Mouse (Mus musculus): Measurements from ENCODE around the gene Smurf1. TPM values are rescaled to one million over a fixed set of nuclear protein-coding genes. Genes with fewer than 3 reads are reported as not detected.
A peak's percentile ranks its signal among the peaks of the same experiment; 100 is the strongest.

Smurf1 gene
- polyA plus RNA-seq, 1 experiment, result 21.9 TPM

GRCm38 (mm10) chr5:144912519-144913310 is 52.9 kb downstream of the Smurf1 start:
- H3K27ac ChIP-seq (ENCODE audit: insufficient read depth, low read length), result no peak overlapping the region
- 88% methylated on average over 7 of the region's 7 CpGs for WGBS
- no peaks in the 10 kb centered on the region for H3K27me3 ChIP-seq (ENCODE audit: control insufficient read depth, insufficient read depth, low read length)
- TF ChIP-seq POLR2A (IDR thresholded peaks at IDR 0.05; ENCODE audit: borderline replicate concordance, insufficient read depth, low read length) (no peak), CTCF (IDR thresholded peaks at IDR 0.05; ENCODE audit: borderline replicate concordance, insufficient read depth, low read depth, low read length) (no peak)
- peaks cover 14% of the 10 kb centered on the region for H3K4me1 ChIP-seq (ENCODE audit: control insufficient read depth, insufficient read depth, low read length)
- DNase-seq, result no peak
- H3K4me3 ChIP-seq (replicated peaks; ENCODE audit: insufficient read depth, low read depth, low read length), result no peak overlapping the region

- DNase-seq, result no peak
- H3K4me3 ChIP-seq (replicated peaks; ENCODE audit: insufficient read depth, low read depth, low read length), result no peak overlapping the region
- no peaks in the 10 kb centered on the region for H3K27me3 ChIP-seq (ENCODE audit: control insufficient read depth, insufficient read depth, low read length)
- no peak overlapping the region for H3K27ac ChIP-seq (ENCODE audit: insufficient read depth, low read length)
- no peak for TF ChIP-seq CTCF (IDR thresholded peaks at IDR 0.05; ENCODE audit: borderline replicate concordance, insufficient read depth, low read depth, low read length)
- no peak for TF ChIP-seq POLR2A (IDR thresholded peaks at IDR 0.05; ENCODE audit: borderline replicate concordance, insufficient read depth, low read length)
- 81% methylated on average over 4 of the region's 4 CpGs for WGBS
- peaks cover 9% of the 10 kb centered on the region for H3K4me1 ChIP-seq (ENCODE audit: control insufficient read depth, insufficient read depth, low read length)
These were observed 56.1 kb downstream of the Smurf1 start for GRCm38 (mm10) chr5:144909521-144909920.

DNA sequence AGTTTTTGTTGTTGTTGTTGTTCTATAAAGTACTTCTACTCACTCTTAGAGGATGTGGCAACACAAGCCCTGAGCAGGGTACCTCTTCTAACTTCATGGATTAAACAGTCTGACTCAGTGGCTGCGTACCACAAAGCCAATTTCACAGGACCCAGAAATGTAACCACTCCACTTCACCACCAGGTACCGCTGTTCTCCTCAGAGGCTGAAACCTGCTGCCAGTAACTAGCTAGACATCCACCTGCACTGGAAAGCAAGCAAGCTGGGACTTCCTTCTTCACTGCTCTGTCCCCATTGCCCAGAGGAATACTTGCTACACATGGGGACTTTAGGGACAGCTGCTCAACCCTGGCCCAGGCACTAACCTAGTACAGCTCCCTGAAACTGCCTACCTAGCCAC is 58.1 kb downstream of the Smurf1 start:
- Histone ChIP-seq H3K27me3 (ENCODE audit: control insufficient read depth, insufficient read depth, low read length) (no peaks in the 10 kb centered on the region), H3K4me3 (replicated peaks; ENCODE audit: insufficient read depth, low read depth, low read length) (no peak overlapping the region), H3K27ac (ENCODE audit: insufficient read depth, low read length) (no peak overlapping the region), H3K4me1 (ENCODE audit: control insufficient read depth, insufficient read depth, low read length) (peaks cover 6% of the 10 kb centered on the region)
- DNase-seq, result no peak
- 72% methylated on average over 2 of the region's 2 CpGs for WGBS
- peak; percentile 49 for TF ChIP-seq CTCF (IDR thresholded peaks at IDR 0.05; ENCODE audit: borderline replicate concordance, insufficient read depth, low read depth, low read length)
- no peak for TF ChIP-seq POLR2A (IDR thresholded peaks at IDR 0.05; ENCODE audit: borderline replicate concordance, insufficient read depth, low read length)

- H3K4me1 ChIP-seq (ENCODE audit: control insufficient read depth, insufficient read depth, low read length), result no peaks in the 10 kb centered on the region; the same call in 1 of the 2 replicates
- DNase-seq, result no peak
- H3K4me3 ChIP-seq (replicated peaks; ENCODE audit: insufficient read depth, low read depth, low read length), result no peak overlapping the region
- 89% methylated on average over 12 of the region's 12 CpGs for WGBS
- TF ChIP-seq POLR2A (IDR thresholded peaks at IDR 0.05; ENCODE audit: borderline replicate concordance, insufficient read depth, low read length), result no peak
- TF ChIP-seq CTCF (IDR thresholded peaks at IDR 0.05; ENCODE audit: borderline replicate concordance, insufficient read depth, low read depth, low read length), result no peak
- H3K27ac ChIP-seq (ENCODE audit: insufficient read depth, low read length), result no peak overlapping the region
- H3K27me3 ChIP-seq (ENCODE audit: control insufficient read depth, insufficient read depth, low read length), result no peaks in the 10 kb centered on the region
These were observed 61.1 kb downstream of the Smurf1 start for GRCm38 (mm10) chr5:144904356-144905134.

GRCm38 (mm10) chr5:144901791-144902190 is 63.9 kb downstream of the Smurf1 start:
- H3K4me3 ChIP-seq (replicated peaks; ENCODE audit: insufficient read depth, low read depth, low read length), result no peak overlapping the region

GRCm38 (mm10) chr5:144901035-144901434 is 64.6 kb downstream of the Smurf1 start:
- Histone ChIP-seq H3K4me1 (ENCODE audit: control insufficient read depth, insufficient read depth, low read length) (no peaks in the 10 kb centered on the region), H3K27me3 (ENCODE audit: control insufficient read depth, insufficient read depth, low read length) (no peaks in the 10 kb centered on the region), H3K27ac (ENCODE audit: insufficient read depth, low read length) (no peak overlapping the region), H3K4me3 (replicated peaks; ENCODE audit: insufficient read depth, low read depth, low read length) (no peak overlapping the region)
- WGBS, result 63% methylated on average over 7 of the region's 7 CpGs
- no peak for TF ChIP-seq CTCF (IDR thresholded peaks at IDR 0.05; ENCODE audit: borderline replicate concordance, insufficient read depth, low read depth, low read length)
- no peak for TF ChIP-seq POLR2A (IDR thresholded peaks at IDR 0.05; ENCODE audit: borderline replicate concordance, insufficient read depth, low read length)
- DNase-seq, result no peak

More at GRCm38 (mm10) chr5:144901791-144902190, 63.9 kb downstream of the Smurf1 start:
- Histone ChIP-seq H3K27ac (ENCODE audit: insufficient read depth, low read length) (no peak overlapping the region), H3K4me1 (ENCODE audit: control insufficient read depth, insufficient read depth, low read length) (no peaks in the 10 kb centered on the region; the same call in 1 of the 2 replicates), H3K27me3 (ENCODE audit: control insufficient read depth, insufficient read depth, low read length) (no peaks in the 10 kb centered on the region)
- DNase-seq, result no peak
- WGBS, result 62% methylated on average over 10 of the region's 10 CpGs
- TF ChIP-seq CTCF (IDR thresholded peaks at IDR 0.05; ENCODE audit: borderline replicate concordance, insufficient read depth, low read depth, low read length) (no peak), POLR2A (IDR thresholded peaks at IDR 0.05; ENCODE audit: borderline replicate concordance, insufficient read depth, low read length) (no peak)

DNA sequence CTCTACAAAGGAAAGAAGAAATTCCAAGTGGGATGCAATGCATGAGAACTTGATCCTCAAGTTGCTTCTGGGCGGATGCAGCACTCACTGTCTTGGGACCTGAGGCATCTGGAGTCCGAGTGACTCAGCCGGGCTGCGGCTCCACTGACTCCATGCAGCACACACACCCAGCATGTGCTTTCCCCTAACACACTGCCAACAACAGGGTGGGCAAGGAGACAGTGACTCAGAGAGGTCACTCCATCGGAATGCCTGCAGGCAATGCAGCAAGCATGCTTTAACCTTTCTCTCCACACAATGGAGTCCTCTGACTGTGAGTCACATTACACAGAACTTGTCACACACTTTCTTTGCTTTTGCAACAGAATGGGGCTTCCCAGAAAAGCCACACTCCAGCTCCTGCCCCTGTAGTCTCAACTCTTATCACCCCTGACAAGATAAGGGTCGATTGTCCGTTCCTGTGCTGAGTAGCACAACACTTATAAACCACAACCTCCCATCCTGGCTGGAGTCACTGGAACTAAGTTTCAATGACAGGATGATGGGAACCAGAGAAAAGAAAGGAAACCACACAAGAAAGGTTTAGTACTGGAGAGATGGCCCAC is 67.1 kb downstream of the Smurf1 start:
- H3K27ac ChIP-seq (ENCODE audit: insufficient read depth, low read length), result no peak overlapping the region
- no peak for DNase-seq
- H3K4me1 ChIP-seq (ENCODE audit: control insufficient read depth, insufficient read depth, low read length), result no peaks in the 10 kb centered on the region
- H3K4me3 ChIP-seq (replicated peaks; ENCODE audit: insufficient read depth, low read depth, low read length), result no peak overlapping the region
- TF ChIP-seq CTCF (IDR thresholded peaks at IDR 0.05; ENCODE audit: borderline replicate concordance, insufficient read depth, low read depth, low read length), result no peak
- no peak for TF ChIP-seq POLR2A (IDR thresholded peaks at IDR 0.05; ENCODE audit: borderline replicate concordance, insufficient read depth, low read length)
- no peaks in the 10 kb centered on the region for H3K27me3 ChIP-seq (ENCODE audit: control insufficient read depth, insufficient read depth, low read length)
- 50% methylated on average over 7 of the region's 7 CpGs for WGBS
